Mouse (Mus musculus): ENCODE results near the gene Arl13b. TPM values are rescaled to one million over a fixed set of nuclear protein-coding genes. Genes with fewer than 3 reads are reported as not detected.

Gene Arl13b
- total and polyA plus RNA-seq, 3 experiments = 9.3 to 14.5 (median 10.9) TPM

DNA sequence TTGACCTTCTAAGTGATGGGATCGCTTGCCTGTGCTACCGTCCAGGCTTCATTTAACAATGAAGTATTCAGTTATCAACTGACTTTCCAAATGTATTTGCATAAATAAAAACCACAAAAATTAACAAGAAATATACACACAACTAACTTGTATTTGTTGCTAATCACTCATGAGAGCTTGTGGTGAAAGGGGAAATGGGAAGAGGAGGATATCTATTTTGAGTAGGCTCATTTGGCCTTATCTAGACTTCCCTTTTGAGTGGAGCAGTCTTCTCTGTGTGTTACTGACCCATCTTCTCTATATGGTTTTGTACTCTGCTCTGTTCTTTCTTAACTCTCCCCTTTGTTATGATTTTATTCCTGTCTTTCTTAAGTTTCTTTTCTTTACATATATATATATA is 9.4 kb upstream of the Arl13b start:
- Histone ChIP-seq H3K27me3 (replicated peaks) (peaks cover 2% of the 10 kb centered on the region), H3K36me3 (replicated peaks in 1 of 2; ENCODE audit: control insufficient read depth in 1 of 2, insufficient read depth in 1 of 2, low read length in 1 of 2) (no peaks in the 10 kb centered on the region), H3K4me1 (ENCODE audit: control insufficient read depth in 1 of 2, insufficient read depth in 2 of 2) (peaks cover 0 to 14% of the 10 kb centered on the region in 2 experiments; a peak in 3 of 4 replicates), H3K9ac (ENCODE audit: insufficient read depth, low read depth) (no peak overlapping the region), H3K79me2 (replicated peaks; ENCODE audit: control insufficient read depth, extremely low read depth, insufficient read depth, poor library complexity, severe bottlenecking) (no peaks in the 10 kb centered on the region), H3K9me3 (replicated peaks; ENCODE audit: low read length) (no peaks in the 10 kb centered on the region), H3K4me2 (ENCODE audit: insufficient read depth, low read depth, poor library complexity, severe bottlenecking) (no peak overlapping the region), H3K27ac (ENCODE audit: insufficient read depth, low read depth) (no peak overlapping the region), H3K4me3 (replicated peaks in 1 of 3; ENCODE audit: low read depth in 2 of 3, low read length in 2 of 3, poor library complexity in 1 of 3) (no peak overlapping the region)
- no peak for DNase-seq (ENCODE audit: extremely low read depth)
- in situ Hi-C loops (cut with MboI; ENCODE audit: low pct_ligation_motif_present, low pct_unique_long_range_greater_than_20kb, low sequenced_read_pairs) (no loop called here), dilution Hi-C loops (cut with MboI; ENCODE audit: extremely low pct_ligation_motif_present, extremely low pct_unique_long_range_greater_than_20kb, low sequenced_read_pairs) (no loop called here)
- no peak for TF ChIP-seq MXI1 (IDR thresholded peaks at IDR 0.05; ENCODE audit: low read depth, low read length)
- no peak for TF ChIP-seq RAD21 (IDR thresholded peaks at IDR 0.05; ENCODE audit: low read depth, low read length)
- TF ChIP-seq TCF12 (IDR thresholded peaks at IDR 0.05; ENCODE audit: low read depth, low read length) = no peak
- no peak for TF ChIP-seq IRF4 (IDR thresholded peaks at IDR 0.05; ENCODE audit: low read depth, low read length)
- no peak for TF ChIP-seq NRF1 (IDR thresholded peaks at IDR 0.05; ENCODE audit: low read depth, low read length)
- no peak for TF ChIP-seq UBTF (IDR thresholded peaks at IDR 0.05; ENCODE audit: low read depth, low read length)
- TF ChIP-seq POLR2AphosphoS2 (IDR thresholded peaks at IDR 0.05; ENCODE audit: low read depth, low read length) = no peak
- no peak for TF ChIP-seq MAFK (IDR thresholded peaks at IDR 0.05; ENCODE audit: insufficient replicate concordance, low read length)
- no peak for TF ChIP-seq BHLHE40 (IDR thresholded peaks at IDR 0.05; ENCODE audit: low read depth, low read length)
- no peak for TF ChIP-seq CHD2 (IDR thresholded peaks at IDR 0.05; ENCODE audit: low read length)
- TF ChIP-seq ZMIZ1 (IDR thresholded peaks at IDR 0.05; ENCODE audit: low read depth, low read length) = no peak
- no peak for TF ChIP-seq ZNF384 (IDR thresholded peaks at IDR 0.05; ENCODE audit: low read depth, low read length)
- no peak for TF ChIP-seq GABPA (IDR thresholded peaks at IDR 0.05; ENCODE audit: insufficient replicate concordance, low read depth, low read length)
- TF ChIP-seq JUND (conservative IDR thresholded peaks at IDR 0.05; ENCODE audit: low read depth, low read length) = no peak

DNA sequence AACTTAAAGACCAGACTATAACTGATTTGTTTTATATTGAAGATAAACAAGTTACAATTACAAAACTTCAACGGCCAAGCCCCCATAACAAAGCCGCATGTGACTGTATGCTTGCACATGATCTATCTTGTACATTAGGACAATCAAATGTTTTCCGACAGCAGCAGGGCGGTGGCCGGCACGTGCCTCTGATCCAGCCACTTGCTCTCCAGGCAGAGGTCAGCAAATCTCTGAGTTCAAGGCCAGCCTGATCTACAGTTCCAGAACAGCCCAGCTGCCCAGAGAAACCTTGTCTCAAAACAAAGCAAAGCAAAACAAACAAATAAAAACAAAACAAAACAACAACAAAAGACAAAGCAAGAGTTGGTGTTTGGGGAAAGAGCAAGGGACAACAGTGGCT is 8.5 kb upstream of the Arl13b start:
- Histone ChIP-seq H3K4me2 (ENCODE audit: insufficient read depth, low read depth, poor library complexity, severe bottlenecking) (no peak overlapping the region; the same call in 1 of the 2 replicates), H3K9me3 (replicated peaks; ENCODE audit: low read length) (no peaks in the 10 kb centered on the region), H3K36me3 (replicated peaks in 1 of 2; ENCODE audit: control insufficient read depth in 1 of 2, insufficient read depth in 1 of 2, low read length in 1 of 2) (no peaks in the 10 kb centered on the region), H3K27ac (ENCODE audit: insufficient read depth, low read depth) (no peak overlapping the region), H3K27me3 (replicated peaks) (peaks cover 2% of the 10 kb centered on the region), H3K4me1 (ENCODE audit: control insufficient read depth in 1 of 2, insufficient read depth in 2 of 2) (peaks cover 0 to 14% of the 10 kb centered on the region in 2 experiments; a peak in 3 of 4 replicates), H3K9ac (ENCODE audit: insufficient read depth, low read depth) (no peak overlapping the region), H3K4me3 (replicated peaks in 1 of 3; ENCODE audit: low read depth in 2 of 3, low read length in 2 of 3, poor library complexity in 1 of 3) (no peak overlapping the region), H3K79me2 (replicated peaks; ENCODE audit: control insufficient read depth, extremely low read depth, insufficient read depth, poor library complexity, severe bottlenecking) (no peaks in the 10 kb centered on the region)
- dilution Hi-C loops (cut with MboI; ENCODE audit: extremely low pct_ligation_motif_present, extremely low pct_unique_long_range_greater_than_20kb, low sequenced_read_pairs) (no loop called here), in situ Hi-C loops (cut with MboI; ENCODE audit: low pct_ligation_motif_present, low pct_unique_long_range_greater_than_20kb, low sequenced_read_pairs) (no loop called here)
- no peak for DNase-seq (ENCODE audit: extremely low read depth)
- TF ChIP-seq RCOR1 (conservative IDR thresholded peaks at IDR 0.05; ENCODE audit: low read depth, low read length) = no peak
- no peak for TF ChIP-seq CHD1 (IDR thresholded peaks at IDR 0.05; ENCODE audit: low read depth, low read length)
- TF ChIP-seq IRF4 (IDR thresholded peaks at IDR 0.05; ENCODE audit: low read depth, low read length) = no peak

Measured in CH12.LX (cell line).